In genomic region chr12:100899111-100899640, GRCm38 (mm10) we compare ENCODE assay signal across 9 mouse cellular contexts. TPM values are rescaled to one million over a fixed set of nuclear protein-coding genes. Genes with fewer than 3 reads are reported as not detected.
DNase-seq lines count a peak whose midpoint lies in the region; ATAC-seq and TF ChIP-seq lines count a peak whose summit lies in the region.
"Had no signal": no experiment of that assay in that cellular context is flagged by ENCODE, and none has a peak within 500 bp of the region (broad histone marks: within the 10 kb centered on the region; RNA-seq: fewer than 3 reads in every experiment).

No protein-coding gene starts in this region.

- peaks cover 62% of the 10 kb centered on the region for H3K27me3 ChIP-seq in heart, embryonic 11.5 days (ENCODE audit: control insufficient read depth, insufficient read depth, low read length)
- peaks cover 3% of the 10 kb centered on the region; the same call in 1 of the 2 replicates for H3K27me3 ChIP-seq in forebrain, postnatal 0 days (ENCODE audit: insufficient read depth, low read length)
- peaks cover 72% of the 10 kb centered on the region for H3K27me3 ChIP-seq in limb, embryonic 12.5 days
- H3K27me3 ChIP-seq in neural tube, embryonic 11.5 days (ENCODE audit: control insufficient read depth, insufficient read depth, low read length) = peaks cover 23% of the 10 kb centered on the region

- H3K27ac ChIP-seq in heart, embryonic 11.5 days (ENCODE audit: low read depth, low read length) = no peak overlapping the region
- no peak overlapping the region for H3K27ac ChIP-seq in forebrain, postnatal 0 days (ENCODE audit: low read depth, low read length)
- H3K27ac ChIP-seq in limb, embryonic 12.5 days = no peak overlapping the region
- no peak overlapping the region for H3K27ac ChIP-seq in neural tube, embryonic 11.5 days (ENCODE audit: low read depth, low read length)

- peak overlapping the region; percentile 26 for H3K4me3 ChIP-seq in heart, embryonic 11.5 days (ENCODE audit: low read depth, low read length)
- peak overlapping the region; percentile 33 for H3K4me3 ChIP-seq in forebrain, postnatal 0 days (ENCODE audit: low read depth, low read length)
- peak overlapping the region; percentile 41 for H3K4me3 ChIP-seq in limb, embryonic 12.5 days (replicated peaks)
- peak overlapping the region; percentile 27 for H3K4me3 ChIP-seq in neural tube, embryonic 11.5 days (ENCODE audit: low read depth, low read length)

- H3K4me2 ChIP-seq in heart, embryonic 11.5 days = peak overlapping the region; percentile 62
- H3K4me2 ChIP-seq in forebrain, postnatal 0 days (ENCODE audit: low read depth) = peak overlapping the region; percentile 85
- H3K4me2 ChIP-seq in limb, embryonic 12.5 days = peak overlapping the region; percentile 74
- peak overlapping the region; percentile 57 for H3K4me2 ChIP-seq in neural tube, embryonic 11.5 days (ENCODE audit: low read depth)

- no peaks in the 10 kb centered on the region for H3K4me1 ChIP-seq in heart, embryonic 11.5 days (ENCODE audit: control insufficient read depth, insufficient read depth, low read length)
- no peaks in the 10 kb centered on the region for H3K4me1 ChIP-seq in forebrain, postnatal 0 days (ENCODE audit: insufficient read depth)
- H3K4me1 ChIP-seq in limb, embryonic 12.5 days (replicated peaks) = peaks cover 19% of the 10 kb centered on the region
- H3K4me1 ChIP-seq in neural tube, embryonic 11.5 days (ENCODE audit: control insufficient read depth, insufficient read depth, low read length) = peaks cover 3% of the 10 kb centered on the region

- TF ChIP-seq CTCF in forebrain, postnatal 0 days (IDR thresholded peaks at IDR 0.05; ENCODE audit: low read depth) = peak; percentile 11; the same call in 1 of the 2 replicates

- ATAC-seq in heart, embryonic 11.5 days (replicated peaks; ENCODE audit: insufficient number of reproducible peaks, low FRiP score, low TSS enrichment) = no peak
- ATAC-seq in forebrain, postnatal 0 days = peak; percentile 64
- ATAC-seq in limb, embryonic 12.5 days (ENCODE audit: insufficient number of reproducible peaks, insufficient read depth, low FRiP score, low TSS enrichment, low read depth) = peak; percentile 50
- ATAC-seq in neural tube, embryonic 11.5 days (ENCODE audit: insufficient read depth, low FRiP score, low TSS enrichment) = 0 out of 2 replicates have a peak, but pooled peaks have one; percentile 32

- H3K36me3 ChIP-seq in heart, embryonic 11.5 days (ENCODE audit: control insufficient read depth, insufficient read depth, low read length) = no peaks in the 10 kb centered on the region
- H3K36me3 ChIP-seq in forebrain, postnatal 0 days (ENCODE audit: insufficient read depth) = no peaks in the 10 kb centered on the region
- no peaks in the 10 kb centered on the region for H3K36me3 ChIP-seq in limb, embryonic 12.5 days
- H3K36me3 ChIP-seq in neural tube, embryonic 11.5 days (ENCODE audit: control insufficient read depth, insufficient read depth, low read length) = no peaks in the 10 kb centered on the region
- H3K36me3 ChIP-seq: G1E had no signal

- H3K9ac ChIP-seq in heart, embryonic 11.5 days (ENCODE audit: low read depth, low read length) = no peak overlapping the region
- peak overlapping the region; percentile 56 for H3K9ac ChIP-seq in forebrain, postnatal 0 days
- H3K9ac ChIP-seq in limb, embryonic 12.5 days (replicated peaks) = peak overlapping the region; percentile 47; the same call in 1 of the 2 replicates
- peak overlapping the region; percentile 28; the same call in 1 of the 2 replicates for H3K9ac ChIP-seq in neural tube, embryonic 11.5 days (ENCODE audit: low read length)

- no peak for DNase-seq in heart, postnatal 4 days
- DNase-seq in B cell, adult 2 months = peak; percentile 12 to 24
- peak; percentile 85 to 88 for DNase-seq in cerebellum, adult 18-20 months
- DNase-seq in forebrain, postnatal 0 days = peak; percentile 43
- peak; percentile 25 for DNase-seq in neural tube, embryonic 11.5 days (ENCODE audit: low spot score)
- DNase-seq in spleen, adult 12 weeks (ENCODE audit: low spot score) = no peak

- WGBS in heart, embryonic 11.5 days (ENCODE audit: insufficient replicate concordance) = 1% methylated on average over 29 of the region's 30 CpGs
- WGBS in forebrain, postnatal 0 days = 1% methylated on average over 30 of the region's 30 CpGs
- WGBS in limb, embryonic 12.5 days = 1% methylated on average over 30 of the region's 30 CpGs
- 0% methylated on average over 30 of the region's 30 CpGs for WGBS in neural tube, embryonic 11.5 days

- H3K9me3 ChIP-seq in heart, embryonic 11.5 days (replicated peaks; ENCODE audit: control insufficient read depth, low read length) = no peaks in the 10 kb centered on the region
- no peaks in the 10 kb centered on the region for H3K9me3 ChIP-seq in forebrain, postnatal 0 days (ENCODE audit: low read length)
- no peaks in the 10 kb centered on the region for H3K9me3 ChIP-seq in limb, embryonic 12.5 days
- no peaks in the 10 kb centered on the region for H3K9me3 ChIP-seq in neural tube, embryonic 11.5 days (ENCODE audit: control insufficient read depth, low read length)
- H3K9me3 ChIP-seq: G1E had no signal

RNA-seq across cellular contexts. Expression of gene Gpr68, which starts 8.8 kb away (rescaled TPM):
- 3.2 and 4.2 TPM in 2 replicates for polyA plus RNA-seq in heart, embryonic 11.5 days (2014; fragmentation: Nextera tagmentation; extraction: Ambion mirVana)
- 1 to 10 TPM; 2.4 to 2.8 TPM for total RNA-seq in heart, postnatal 4 days (2021)
- 4.9 and 7.0 TPM in 2 replicates for total RNA-seq in forebrain, postnatal 0 days (2014; rRNA removed)
- polyA plus RNA-seq in forebrain, postnatal 0 days (2015; fragmentation: Nextera tagmentation; extraction: Ambion mirVana) = 1.8 and 3.7 TPM in 2 replicates
- 0.13 and 0.17 TPM in 2 replicates for polyA plus RNA-seq in limb, embryonic 12.5 days (2016; fragmentation: Nextera tagmentation; extraction: Ambion mirVana)
- 0.22 and 0.64 TPM in 2 replicates for polyA plus RNA-seq in neural tube, embryonic 11.5 days (2014; fragmentation: Nextera tagmentation; extraction: Ambion mirVana)
- polyA plus RNA-seq: G1E had no signal

Comparison
In these comparisons a context has a peak if more than half of its experiments do, and no peak if none do; other contexts are left out.
1. DNase-seq: peak in B cell, adult 2 months (2 of 2), cerebellum, adult 18-20 months (2 of 2), forebrain, postnatal 0 days (single experiment) and neural tube, embryonic 11.5 days (single experiment); none in heart, postnatal 4 days (single experiment) and spleen, adult 12 weeks (single experiment).
2. Peak in every context shown above with its lines, with median percentiles within 50 percentile points of each other: H3K4me2 ChIP-seq and H3K4me3 ChIP-seq.